Mouse (Mus musculus) E14TG2a.4 (cell line): ENCODE measurements at regions not wholly inside any gene's neighbourhood (a gene's known extent, or its start where the extent isn't known, plus 50 kb on each side); places are given as distances from the start of the nearest gene placed in this dataset.

Experiments
- CTCF ChIP-seq: conservative IDR thresholded peaks from 2 replicates; pipeline ENCODE4 v1.5.1; 2014; ENCODE audit warnings: low read length
- NANOG ChIP-seq: IDR thresholded peaks from 2 replicates; pipeline ENCODE4 v1.6.1; 2014; ENCODE audit warnings: borderline replicate concordance, low read length, mixed read lengths

GRCm38 (mm10) chr10:34887601-34888000, 404.4 kb downstream of the Frk start:
- TF ChIP-seq CTCF (no peak), NANOG (peak; percentile 80)
